Mouse (Mus musculus) thymus, postnatal 36 days (tissue): ENCODE data around the gene Psg16.

Source experiments
- DNase-seq, 2 experiments: peaks; one replicate each; pipeline ENCODE4 v3.0.0; 2022; ENCODE audit warnings: mixed read lengths in 2 of 2

Psg16 gene

GRCm38 (mm10) chr7:17135307-17135706, 61.5 kb downstream of the Psg16 start:
- no peak for DNase-seq

- no peak for DNase-seq
Measured at GRCm38 (mm10) chr7:17149931-17150330, 76.1 kb downstream of the Psg16 start, which contains the start of gene Ceacam3. Ceacam3 (plus strand) TSS chr7:17150282.

- DNase-seq: peak; percentile 16 to 25
Measured at GRCm38 (mm10) chr7:17155634-17156033, 81.8 kb downstream of the Psg16 start.

- no peak for DNase-seq
Measured at GRCm38 (mm10) chr7:17156885-17157677, 83.2 kb downstream of the Psg16 start.

GRCm38 (mm10) chr7:17159011-17159410, 85.2 kb downstream of the Psg16 start:
- DNase-seq: no peak

GRCm38 (mm10) chr7:17171827-17172226, 98.0 kb downstream of the Psg16 start:
- DNase-seq: no peak
